Mouse (Mus musculus): Measurements from ENCODE around the gene Nipsnap1. TPM values are rescaled to one million over a fixed set of nuclear protein-coding genes. Genes with fewer than 3 reads are reported as not detected.

Nipsnap1 gene
- total RNA-seq (2012; rRNA removed) (13.7 and 14.9 TPM in 2 replicates), polyA plus RNA-seq (2012; ENCODE audit: insufficient read depth in 1 of 2, insufficient read length in 2 of 2, low read depth in 1 of 2, low replicate concordance in 2 of 2, missing spikeins in 1 of 2) (10 to 100 TPM in 1 of 2 experiments, not detected in 1; 22.9 TPM)

DNA sequence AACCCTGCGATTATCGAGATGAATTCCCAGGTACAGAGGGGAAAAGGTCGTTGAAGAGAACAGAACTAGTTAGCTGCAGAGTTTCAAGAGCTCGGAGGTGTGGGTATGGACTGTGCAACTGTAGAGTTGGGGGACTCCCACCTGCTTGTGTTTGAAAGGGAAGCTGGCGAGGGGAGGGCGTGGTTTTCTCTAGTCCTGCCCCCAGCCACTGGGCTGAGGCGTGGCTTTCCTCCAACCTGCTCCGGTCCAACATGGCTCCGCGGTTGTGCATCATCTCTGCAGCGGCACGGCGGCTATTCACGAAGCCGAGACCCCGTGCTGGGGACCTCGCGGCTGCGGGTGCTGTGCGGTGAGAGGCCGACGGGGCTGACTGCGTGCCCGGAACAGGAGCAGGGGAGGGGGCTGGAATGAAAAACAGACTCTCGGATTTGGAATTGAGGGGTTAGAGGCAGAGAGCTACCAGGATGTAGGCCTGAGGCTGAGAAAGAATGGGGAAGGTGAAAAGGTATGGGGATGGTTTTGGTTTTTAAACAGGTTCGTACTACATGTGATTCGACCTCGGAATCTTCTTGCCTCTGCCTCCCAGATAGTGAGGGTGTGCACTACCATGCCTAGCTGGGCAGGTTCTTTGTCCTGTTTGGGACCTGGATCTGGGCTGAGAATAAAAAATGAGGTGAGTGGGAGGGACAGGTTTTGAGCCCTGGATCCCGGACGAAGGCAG, at the start of gene Nipsnap1:
Nipsnap1 (plus strand) TSS at position 197 of the 721 bp plus-strand sequence.
- peaks cover 0 to 5% of the 10 kb centered on the region in 2 experiments; a peak in 1 of 4 replicates for H3K36me3 ChIP-seq (ENCODE audit: control insufficient read depth in 1 of 2, insufficient read depth in 2 of 2, low read length in 2 of 2)
- peak within 1 kb of the TSS; percentile 64 for H3K9ac ChIP-seq (ENCODE audit: control insufficient read depth, low read depth, low read length, poor library complexity, severe bottlenecking)
- H3K4me3 ChIP-seq (ENCODE audit: control insufficient read depth in 1 of 2, insufficient read depth in 1 of 2, low read depth in 2 of 2, low read length in 2 of 2): peak within 1 kb of the TSS; percentile 73 to 82
- no peak within 1 kb of the TSS for H3K27ac ChIP-seq (ENCODE audit: control insufficient read depth, low read depth, low read length)
- no peaks in the 10 kb centered on the region for H3K79me2 ChIP-seq (ENCODE audit: control insufficient read depth, insufficient read depth, low read length, poor library complexity)
- H3K9me3 ChIP-seq (replicated peaks; ENCODE audit: insufficient read depth, low read length): no peaks in the 10 kb centered on the region
- H3K27me3 ChIP-seq (ENCODE audit: control insufficient read depth in 1 of 2, insufficient read depth in 2 of 2, low read length in 2 of 2): peaks cover 0 to 1% of the 10 kb centered on the region in 2 experiments; a peak in 1 of 4 replicates
- DNase-seq (ENCODE audit: low read depth, low spot score): peak; percentile 96
- peaks cover 3 to 11% of the 10 kb centered on the region in 2 experiments; a peak in 1 of 4 replicates for H3K4me1 ChIP-seq (ENCODE audit: control insufficient read depth in 1 of 2, insufficient read depth in 2 of 2, low read length in 2 of 2)
- TF ChIP-seq MAZ (IDR thresholded peaks at IDR 0.05; ENCODE audit: low read depth, low read length) (no peak; the same call in 1 of the 2 replicates), MEF2A (IDR thresholded peaks at IDR 0.05; ENCODE audit: extremely low read depth, insufficient replicate concordance, low read depth, low read length, poor library complexity, severe bottlenecking) (no peak), BHLHE40 (IDR thresholded peaks at IDR 0.05; ENCODE audit: borderline replicate concordance, low read depth, low read length) (no peak), RCOR1 (IDR thresholded peaks at IDR 0.05; ENCODE audit: low read depth, low read length) (no peak), ZMIZ1 (IDR thresholded peaks at IDR 0.05; ENCODE audit: low read depth, low read length) (0 out of 2 replicates have a peak, but pooled peaks have one; percentile 39), USF2 (IDR thresholded peaks at IDR 0.05; ENCODE audit: borderline replicate concordance in 1 of 2, insufficient read depth in 1 of 2, low read depth in 1 of 2, low read length in 2 of 2) (no peak), NELFE (IDR thresholded peaks at IDR 0.05; ENCODE audit: low read depth, low read length) (no peak; the same call in 1 of the 2 replicates), POLR2AphosphoS2 (IDR thresholded peaks at IDR 0.05; ENCODE audit: low read length) (no peak), TBP (IDR thresholded peaks at IDR 0.05; ENCODE audit: low read depth, low read length) (peak; percentile 68), MAFK (IDR thresholded peaks at IDR 0.05; ENCODE audit: borderline replicate concordance, low read depth, low read length) (no peak), ETS1 (IDR thresholded peaks at IDR 0.05; ENCODE audit: low read depth, low read length) (no peak), UBTF (IDR thresholded peaks at IDR 0.05; ENCODE audit: borderline replicate concordance, insufficient read depth, low read depth, low read length) (no peak), HCFC1 (IDR thresholded peaks at IDR 0.05; ENCODE audit: low read depth, low read length) (0 out of 2 replicates have a peak, but pooled peaks have one; percentile 30), MYC (IDR thresholded peaks at IDR 0.05; ENCODE audit: low read depth, low read length) (0 out of 2 replicates have a peak, but pooled peaks have one; percentile 12), SIN3A (IDR thresholded peaks at IDR 0.05; ENCODE audit: low read length) (peak; percentile 15), EP300 (IDR thresholded peaks at IDR 0.05; ENCODE audit: low read depth in 1 of 2, low read length in 2 of 2) (no peak), RAD21 (IDR thresholded peaks at IDR 0.05; ENCODE audit: low read depth, low read length) (no peak), NRF1 (IDR thresholded peaks at IDR 0.05; ENCODE audit: insufficient read depth, low read depth, low read length, poor library complexity, severe bottlenecking) (no peak), ELF1 (IDR thresholded peaks at IDR 0.05; ENCODE audit: low read depth, low read length) (no peak), TCF12 (IDR thresholded peaks at IDR 0.05; ENCODE audit: low read depth, low read length) (no peak), GABPA (IDR thresholded peaks at IDR 0.05; ENCODE audit: low read depth, low read length) (no peak), E2F4 (IDR thresholded peaks at IDR 0.05; ENCODE audit: borderline replicate concordance, low read depth, low read length) (no peak), ZNF384 (IDR thresholded peaks at IDR 0.05; ENCODE audit: low read depth, low read length) (no peak), USF1 (IDR thresholded peaks at IDR 0.05; ENCODE audit: low read depth, low read length) (no peak), MYB (IDR thresholded peaks at IDR 0.05; ENCODE audit: low read depth, low read length) (no peak), MAX (IDR thresholded peaks at IDR 0.05; ENCODE audit: low read length) (no peak; the same call in 1 of the 2 replicates), KAT2A (conservative IDR thresholded peaks at IDR 0.05; ENCODE audit: low read depth, low read length) (no peak), CHD2 (IDR thresholded peaks at IDR 0.05; ENCODE audit: low read length) (no peak), CTCF (IDR thresholded peaks at IDR 0.05 in 2 of 3, conservative IDR thresholded peaks at IDR 0.05 in 1 of 3; ENCODE audit: control insufficient read depth in 1 of 3, insufficient read depth in 1 of 3, low read depth in 2 of 3, low read length in 3 of 3, poor library complexity in 1 of 3, severe bottlenecking in 1 of 3) (no peak), ZC3H11A (IDR thresholded peaks at IDR 0.05; ENCODE audit: low read depth, low read length) (no peak), CHD1 (IDR thresholded peaks at IDR 0.05; ENCODE audit: low read depth, low read length) (no peak), TAL1 (IDR thresholded peaks at IDR 0.05; ENCODE audit: low read length) (no peak), ZKSCAN1 (IDR thresholded peaks at IDR 0.05; ENCODE audit: low read depth, low read length) (no peak), MXI1 (IDR thresholded peaks at IDR 0.05; ENCODE audit: low read depth, low read length) (no peak; the same call in 1 of the 2 replicates), GATA1 (IDR thresholded peaks at IDR 0.05; ENCODE audit: low read depth, low read length) (no peak)
